Mouse (Mus musculus) cortical plate, adult 2 months (tissue): ENCODE results near the gene Hoxd3. TPM values are rescaled to one million over a fixed set of nuclear protein-coding genes. Genes with fewer than 3 reads are reported as not detected.

Source experiments
- H3K27ac ChIP-seq: fragments of 200-500 bp; 2 replicates; pipeline ENCODE4 v1.5.1; 2012; ENCODE audit warnings: low read length, control low read depth, inconsistent platforms; ENCODE audit not compliant: insufficient read depth
- H3K4me1 ChIP-seq: fragments of 200-500 bp; 2 replicates; pipeline ENCODE4 v1.6.1; 2011; ENCODE audit warnings: low read length; ENCODE audit not compliant: control insufficient read depth, insufficient read depth
- H3K4me3 ChIP-seq: fragments of 200-500 bp; 2 replicates; pipeline ENCODE4 v1.5.1; 2011; ENCODE audit warnings: mild to moderate bottlenecking, low read length, control low read depth; ENCODE audit not compliant: insufficient read depth
- CTCF ChIP-seq: fragments of 200-500 bp; IDR thresholded peaks from 2 replicates; pipeline ENCODE4 v1.5.1; 2011; ENCODE audit warnings: mild to moderate bottlenecking, control low read depth, low read length; ENCODE audit not compliant: insufficient read depth; ENCODE audit errors: extremely low read depth
- POLR2A ChIP-seq: fragments of 200-500 bp; IDR thresholded peaks from 2 replicates; pipeline ENCODE4 v1.6.1; 2011; ENCODE audit warnings: mild to moderate bottlenecking, low read length, control low read depth; ENCODE audit not compliant: insufficient read depth; ENCODE audit errors: extremely low read depth
- polyA plus RNA-seq: library from polyadenylated mRNA; depleted of rRNA; stranded (reverse); fragments of >200 nt; gene quantifications from 2 replicates; pipeline ENCODE4 v1.2.3, GENCODE M21; 2012

Hoxd3 gene
- polyA plus RNA-seq, 1 experiment = not detected

DNA sequence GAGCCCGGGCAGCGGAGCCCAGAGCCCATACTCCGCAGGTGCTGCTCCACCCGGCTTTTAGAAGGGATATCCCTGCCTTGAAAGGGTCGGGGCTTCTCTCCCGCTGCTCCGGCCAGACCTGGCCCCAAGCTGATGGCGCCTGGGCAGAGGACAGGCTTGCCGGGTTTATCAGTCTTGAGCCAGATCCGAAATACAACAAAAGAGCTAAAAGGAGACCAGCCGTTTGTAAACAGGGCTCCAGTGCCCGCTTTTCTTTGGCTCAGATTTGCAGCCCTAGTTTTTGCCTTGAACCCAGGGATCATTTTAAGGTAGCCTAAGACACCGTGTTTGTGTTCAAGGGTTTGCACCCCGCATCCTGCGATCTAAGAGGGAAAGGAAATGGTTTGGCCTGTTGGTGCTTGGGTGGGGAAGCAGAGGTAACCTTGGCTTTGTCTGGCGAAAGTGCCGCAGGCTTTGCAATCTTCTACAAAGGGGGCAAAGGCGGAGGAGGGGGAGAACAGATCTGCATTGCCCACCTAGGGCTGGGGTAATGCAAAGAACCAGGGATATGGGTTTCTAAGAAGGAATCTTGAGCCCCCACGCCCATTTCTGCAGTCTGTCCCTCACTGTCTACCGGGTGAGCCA is 18.8 kb upstream of the Hoxd3 start:
- H3K4me1 ChIP-seq = no peaks in the 10 kb centered on the region
- H3K4me3 ChIP-seq = no peak overlapping the region
- no peak overlapping the region for H3K27ac ChIP-seq
- TF ChIP-seq POLR2A (no peak), CTCF (no peak)

DNA sequence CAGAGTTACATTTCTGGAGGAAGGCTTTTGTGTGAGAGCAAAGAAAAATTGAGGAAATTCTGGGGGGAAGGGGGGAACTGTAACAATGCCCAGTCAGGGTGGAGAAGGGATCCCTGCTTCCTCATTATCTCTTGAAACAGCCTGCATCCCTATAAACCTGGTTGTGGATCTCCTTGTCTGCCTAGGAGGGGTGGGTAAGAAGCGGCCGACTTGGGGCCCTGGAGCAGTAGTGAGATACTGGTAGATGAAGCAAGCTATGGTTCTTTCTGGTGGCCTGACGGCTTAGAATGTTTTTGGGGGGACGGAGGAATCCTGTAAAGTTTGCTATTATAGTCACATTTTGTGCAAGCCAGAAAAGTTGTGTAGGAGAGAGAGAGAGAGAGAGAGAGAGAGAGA is 18.3 kb upstream of the Hoxd3 start:
- no peak for TF ChIP-seq CTCF
- no peak for TF ChIP-seq POLR2A
- Histone ChIP-seq H3K4me1 (no peaks in the 10 kb centered on the region), H3K4me3 (no peak overlapping the region), H3K27ac (no peak overlapping the region)

DNA sequence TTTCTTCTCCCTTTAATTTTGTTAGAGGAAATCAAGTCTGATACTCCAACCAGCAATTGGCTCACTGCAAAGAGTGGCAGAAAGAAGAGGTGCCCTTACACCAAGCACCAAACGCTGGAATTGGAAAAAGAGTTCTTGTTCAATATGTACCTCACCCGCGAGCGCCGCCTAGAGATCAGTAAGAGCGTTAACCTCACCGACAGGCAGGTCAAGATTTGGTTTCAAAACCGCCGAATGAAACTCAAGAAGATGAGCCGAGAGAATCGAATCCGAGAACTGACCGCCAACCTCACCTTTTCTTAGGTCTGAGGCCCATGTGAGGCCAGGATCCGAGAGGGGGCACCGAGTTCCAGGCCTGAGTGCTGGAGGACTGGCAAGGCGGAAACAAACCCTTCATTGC is 17.7 kb upstream of the Hoxd3 start:
- H3K27ac ChIP-seq = no peak overlapping the region
- no peak for TF ChIP-seq POLR2A
- TF ChIP-seq CTCF = no peak
- H3K4me3 ChIP-seq = no peak overlapping the region
- H3K4me1 ChIP-seq = no peaks in the 10 kb centered on the region

DNA sequence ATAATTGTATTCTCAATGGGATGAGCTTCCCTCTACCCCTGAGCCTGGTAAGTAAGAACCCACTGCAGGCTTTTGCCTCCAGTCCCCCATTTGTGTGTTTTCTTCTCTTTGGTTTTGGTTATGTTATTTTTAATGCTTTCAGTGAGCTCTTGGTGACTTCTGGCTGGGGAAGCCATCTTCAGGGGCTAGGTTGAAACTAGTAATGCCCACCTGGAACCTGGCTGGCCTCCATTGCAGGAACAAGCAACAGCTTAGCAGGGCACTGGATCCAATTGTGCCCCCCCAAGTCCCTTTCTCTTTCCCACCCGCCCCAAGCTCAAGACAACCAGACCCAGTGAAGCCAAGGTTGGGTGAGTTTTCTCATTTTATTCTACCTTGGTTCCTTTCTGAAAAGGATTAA is 16.3 kb upstream of the Hoxd3 start:
- Histone ChIP-seq H3K4me1 (no peaks in the 10 kb centered on the region), H3K27ac (no peak overlapping the region), H3K4me3 (no peak overlapping the region)
- TF ChIP-seq CTCF = no peak
- no peak for TF ChIP-seq POLR2A

DNA sequence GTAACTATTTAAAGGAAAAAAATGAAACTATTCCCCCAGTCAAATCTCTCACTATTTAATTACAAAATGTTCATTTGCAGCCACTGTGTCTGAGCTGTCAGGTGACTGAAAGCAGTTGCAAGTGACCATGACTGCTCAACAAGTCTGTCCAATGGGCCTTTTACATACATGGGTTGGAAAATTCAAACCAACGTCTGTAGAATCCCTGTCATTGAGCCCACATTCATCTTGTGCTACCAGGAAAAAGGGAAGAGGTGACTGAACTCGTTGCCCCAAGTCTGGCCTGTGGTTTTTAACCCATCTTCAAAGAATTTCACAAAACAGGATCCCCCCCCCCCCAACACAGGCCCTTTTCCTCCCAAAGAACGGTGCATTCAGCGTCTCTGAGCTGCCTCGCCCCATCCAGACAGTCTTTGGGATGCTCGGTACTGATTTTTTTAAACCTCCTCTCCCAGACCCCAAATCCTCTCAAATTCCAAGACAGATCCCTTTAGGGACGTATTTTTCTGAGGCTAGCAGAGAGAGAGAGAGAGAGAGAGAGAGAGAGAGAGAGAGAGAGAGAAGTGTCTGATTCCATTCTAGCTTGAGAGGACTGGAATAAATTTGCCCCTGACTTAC is 15.8 kb upstream of the Hoxd3 start:
- no peak overlapping the region for H3K4me3 ChIP-seq
- H3K4me1 ChIP-seq = no peaks in the 10 kb centered on the region
- TF ChIP-seq POLR2A (no peak), CTCF (no peak)
- no peak overlapping the region for H3K27ac ChIP-seq

DNA sequence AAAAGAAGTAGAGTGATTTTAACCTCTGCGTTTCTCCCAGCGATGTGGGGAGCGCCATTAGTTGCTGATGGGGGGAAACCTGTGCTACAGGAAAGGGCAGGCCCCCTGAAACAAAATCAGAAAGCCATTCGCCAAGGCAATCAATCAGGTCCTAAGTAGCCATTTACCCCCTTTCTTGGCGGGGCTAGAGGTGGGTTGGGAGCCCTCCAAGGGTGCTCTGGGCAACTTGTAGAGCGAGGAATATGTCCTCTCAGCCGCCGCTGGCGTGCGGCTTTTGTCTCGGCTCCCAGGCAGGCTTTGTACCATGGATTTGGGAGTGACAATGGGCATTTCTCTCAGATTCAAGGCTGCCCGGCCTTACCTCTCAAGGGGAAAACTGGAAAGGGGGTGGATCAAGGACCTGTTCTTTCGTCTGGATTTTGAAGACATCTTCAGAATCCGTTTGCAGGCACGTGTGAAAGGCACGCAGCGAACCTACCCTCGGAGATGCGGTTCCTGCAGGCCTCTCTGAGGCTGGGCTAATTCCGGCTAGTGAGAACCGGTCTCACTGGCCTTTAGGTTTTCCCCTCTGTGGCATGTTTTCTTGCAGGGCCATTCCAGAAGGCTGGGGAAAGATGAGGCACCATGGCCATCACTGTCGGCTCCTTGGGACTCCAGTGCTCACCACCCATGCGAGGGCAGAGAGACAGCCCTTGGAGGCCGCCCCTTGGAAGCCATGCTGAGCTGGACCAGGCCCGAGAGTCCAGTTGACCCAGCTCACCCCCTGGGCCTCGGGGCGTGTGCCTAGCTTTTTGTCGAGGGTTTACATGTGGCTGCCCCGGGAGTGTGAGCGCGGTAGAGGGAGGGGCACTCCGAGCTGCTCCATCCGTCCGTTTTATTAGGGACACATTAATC is 15.0 kb upstream of the Hoxd3 start:
- H3K27ac ChIP-seq = no peak overlapping the region

DNA sequence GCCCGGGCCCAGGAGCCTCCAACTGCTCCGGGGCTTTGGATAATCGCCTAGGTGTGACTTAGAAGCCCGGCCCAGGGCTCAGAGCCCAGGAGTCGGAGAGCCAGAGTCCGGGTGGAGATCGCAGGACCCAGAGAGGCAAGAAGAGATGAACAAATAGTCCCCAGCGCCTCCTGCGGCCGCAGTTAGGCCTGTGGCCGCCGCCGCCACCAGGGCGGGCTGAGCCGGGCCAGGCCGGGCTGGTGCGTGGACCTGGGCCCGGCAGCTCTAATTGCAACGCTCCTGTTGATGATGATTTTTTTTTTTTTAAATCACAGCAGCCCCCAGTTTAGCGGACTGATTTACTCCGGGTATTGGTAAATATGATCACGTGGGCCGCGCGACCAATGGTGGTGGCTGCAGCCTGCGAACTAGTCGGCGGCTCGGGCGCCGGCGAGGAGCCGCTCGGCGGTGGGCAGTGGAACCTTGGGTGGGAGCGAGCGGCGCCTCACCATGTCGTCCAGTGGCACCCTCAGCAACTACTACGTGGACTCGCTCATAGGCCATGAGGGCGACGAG is 14.1 kb upstream of the Hoxd3 start, which contains the start of gene Hoxd9:
Gene Hoxd9, plus strand, starts transcription at position 161 of the 555 bp plus-strand sequence.
- no peak within 1 kb of the TSS for H3K4me3 ChIP-seq
- TF ChIP-seq CTCF (no peak), POLR2A (no peak)

More for the DNA sequence above, 15.0 kb upstream of the Hoxd3 start:
- H3K4me3 ChIP-seq = no peak overlapping the region
- TF ChIP-seq CTCF (no peak), POLR2A (no peak)
- no peaks in the 10 kb centered on the region for H3K4me1 ChIP-seq

DNA sequence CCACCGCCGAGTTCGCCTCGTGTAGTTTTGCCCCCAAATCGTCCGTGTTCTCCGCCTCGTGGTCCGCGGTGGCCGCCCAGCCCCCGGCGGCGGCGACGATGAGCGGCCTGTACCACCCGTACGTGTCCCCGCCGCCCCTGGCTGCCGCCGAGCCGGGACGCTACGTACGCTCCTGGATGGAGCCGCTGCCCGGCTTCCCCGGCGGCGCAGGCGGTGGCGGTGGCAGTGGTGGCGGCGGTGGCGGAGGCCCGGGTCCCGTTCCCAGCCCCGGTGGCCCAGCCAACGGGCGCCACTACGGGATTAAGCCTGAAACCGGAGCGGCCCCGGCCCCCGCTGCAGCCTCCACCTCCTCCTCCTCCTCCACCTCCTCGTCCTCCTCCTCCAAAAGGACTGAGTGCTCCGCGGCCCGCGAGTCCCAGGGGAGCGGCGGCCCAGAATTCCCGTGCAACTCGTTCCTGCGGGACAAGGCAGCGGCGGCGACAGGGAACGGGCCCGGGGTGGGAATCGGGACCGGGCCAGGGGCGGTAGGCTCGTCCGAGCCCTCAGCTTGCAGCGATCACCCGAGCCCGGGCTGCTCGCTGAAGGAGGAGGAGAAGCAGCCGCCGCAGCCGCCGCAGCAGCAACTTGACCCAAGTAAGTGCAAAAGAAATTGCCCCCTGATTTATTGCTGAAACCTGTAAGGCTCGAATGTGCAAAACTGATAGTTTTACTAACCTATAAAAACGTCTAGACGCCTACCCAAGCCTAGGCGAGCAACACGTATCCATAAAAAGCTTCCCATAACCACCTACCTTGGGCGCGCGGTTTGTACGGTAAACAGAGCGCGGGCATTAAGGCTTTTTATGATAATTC is 13.3 kb upstream of the Hoxd3 start:
- no peak for TF ChIP-seq POLR2A
- TF ChIP-seq CTCF = no peak
- H3K27ac ChIP-seq = no peak overlapping the region
- H3K4me1 ChIP-seq = no peaks in the 10 kb centered on the region
- no peak overlapping the region for H3K4me3 ChIP-seq

More for the DNA sequence above, 14.1 kb upstream of the Hoxd3 start, which contains the start of gene Hoxd9:
- Histone ChIP-seq H3K27ac (no peak within 1 kb of the TSS), H3K4me1 (no peaks in the 10 kb centered on the region)

DNA sequence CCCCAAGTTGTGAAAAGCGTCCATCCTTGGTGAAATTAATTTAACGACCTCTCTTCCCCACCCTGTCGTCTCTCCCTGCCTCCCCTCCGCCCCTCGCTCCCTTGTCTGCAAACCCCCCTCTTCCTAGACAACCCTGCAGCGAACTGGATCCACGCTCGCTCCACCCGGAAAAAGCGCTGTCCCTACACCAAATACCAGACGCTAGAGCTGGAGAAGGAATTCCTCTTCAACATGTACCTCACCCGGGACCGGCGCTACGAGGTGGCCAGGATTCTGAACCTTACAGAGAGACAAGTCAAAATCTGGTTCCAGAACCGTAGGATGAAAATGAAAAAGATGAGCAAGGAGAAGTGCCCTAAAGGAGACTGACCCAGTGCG is 12.7 kb upstream of the Hoxd3 start:
- Histone ChIP-seq H3K4me1 (no peaks in the 10 kb centered on the region), H3K27ac (no peak overlapping the region), H3K4me3 (no peak overlapping the region)
- no peak for TF ChIP-seq POLR2A
- no peak for TF ChIP-seq CTCF
